Mouse (Mus musculus) neutrophil, adult 5-6 weeks (primary cell): Measurements from ENCODE around the gene Tiparp. TPM values are rescaled to one million over a fixed set of nuclear protein-coding genes. Genes with fewer than 3 reads are reported as not detected.

Experiments used
- ATAC-seq: fragments of 151-379, 151-347 bp; 2 replicates; pipeline ENCODE4 v1.8.0; 2017; ENCODE audit warnings: mild to moderate bottlenecking, moderate TSS enrichment; ENCODE audit not compliant: insufficient number of reproducible peaks, poor library complexity, low FRiP score, severe bottlenecking; ENCODE audit errors: extremely low read depth
- total RNA-seq: library from RNA; stranded (forward); fragments of 200-1000 nt; gene quantifications from 2 replicates; pipeline ENCODE4 v1.2.3, GENCODE M21; 2017

Tiparp gene
- total RNA-seq, result 45.3 and 51.0 TPM in 2 replicates

DNA sequence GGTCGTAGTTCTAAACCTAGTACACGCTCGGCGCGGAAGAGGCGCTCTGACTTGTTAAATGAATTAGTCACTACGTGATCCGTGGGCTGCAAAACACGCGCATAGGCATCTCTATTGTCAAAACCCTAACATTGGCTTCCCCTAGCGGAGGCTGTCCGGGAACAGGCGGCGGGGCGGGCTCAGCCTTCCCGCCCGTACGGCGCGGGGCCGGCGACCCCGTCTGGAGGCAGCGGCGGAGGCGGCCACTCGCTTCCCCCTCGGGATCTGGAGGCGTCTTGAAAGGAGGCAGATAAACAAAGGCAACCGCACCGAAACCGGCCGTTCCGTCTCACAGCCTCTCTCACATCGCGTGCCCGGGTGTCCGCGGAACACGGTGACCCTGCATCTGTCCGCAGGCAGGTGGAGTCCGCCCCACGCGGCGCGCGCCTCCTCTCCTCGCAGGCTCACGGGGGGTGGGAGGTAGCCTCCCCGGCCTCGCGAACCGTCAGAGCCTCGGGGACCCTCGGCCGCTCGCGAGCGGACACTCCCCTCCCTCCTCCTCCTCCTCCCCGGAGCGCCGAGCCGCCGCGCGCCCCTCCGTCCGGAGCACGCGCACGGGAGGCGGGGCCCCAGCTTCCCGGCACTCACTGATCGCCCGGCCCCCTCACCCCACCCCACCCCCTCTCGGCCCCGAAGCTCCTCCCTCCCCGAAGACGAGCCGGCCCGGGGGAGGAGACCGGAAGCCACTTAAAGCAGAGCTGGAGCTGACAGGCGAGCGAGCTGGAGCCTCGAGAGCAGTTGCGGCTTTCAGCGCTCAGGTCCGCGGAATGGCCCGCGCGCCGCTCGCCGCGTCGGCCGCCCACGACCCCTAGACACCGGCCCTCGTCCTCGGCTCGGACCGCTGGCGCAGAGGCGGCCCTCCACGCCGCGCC is at the start of gene Tiparp:
Tiparp (plus strand) TSS at position 720 of the 911 bp plus-strand sequence.
- ATAC-seq, result peak; percentile 85

GRCm38 (mm10) chr3:65480676-65481075 is 47.5 kb upstream of the Tiparp start:
- ATAC-seq, result no peak

DNA sequence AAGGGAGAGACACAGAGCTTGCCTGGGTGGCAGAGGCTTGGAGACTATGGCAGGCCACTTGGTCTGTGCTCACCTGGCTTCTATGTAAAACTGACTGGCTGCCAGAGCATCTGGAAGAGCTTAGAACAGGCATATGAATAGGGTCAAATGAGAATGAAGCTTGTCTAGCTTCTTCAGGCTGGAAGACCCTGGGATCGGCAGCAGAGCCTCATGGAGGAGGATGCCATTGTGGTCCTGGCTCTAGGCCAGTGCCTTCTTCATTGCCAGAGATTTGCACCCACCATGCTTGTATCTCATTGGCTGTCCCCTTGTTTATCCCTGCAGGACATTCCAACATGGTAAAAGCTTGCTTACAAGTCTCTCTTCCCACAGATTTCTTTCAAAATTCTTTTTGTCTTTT is 45.9 kb upstream of the Tiparp start:
- ATAC-seq, result no peak

DNA sequence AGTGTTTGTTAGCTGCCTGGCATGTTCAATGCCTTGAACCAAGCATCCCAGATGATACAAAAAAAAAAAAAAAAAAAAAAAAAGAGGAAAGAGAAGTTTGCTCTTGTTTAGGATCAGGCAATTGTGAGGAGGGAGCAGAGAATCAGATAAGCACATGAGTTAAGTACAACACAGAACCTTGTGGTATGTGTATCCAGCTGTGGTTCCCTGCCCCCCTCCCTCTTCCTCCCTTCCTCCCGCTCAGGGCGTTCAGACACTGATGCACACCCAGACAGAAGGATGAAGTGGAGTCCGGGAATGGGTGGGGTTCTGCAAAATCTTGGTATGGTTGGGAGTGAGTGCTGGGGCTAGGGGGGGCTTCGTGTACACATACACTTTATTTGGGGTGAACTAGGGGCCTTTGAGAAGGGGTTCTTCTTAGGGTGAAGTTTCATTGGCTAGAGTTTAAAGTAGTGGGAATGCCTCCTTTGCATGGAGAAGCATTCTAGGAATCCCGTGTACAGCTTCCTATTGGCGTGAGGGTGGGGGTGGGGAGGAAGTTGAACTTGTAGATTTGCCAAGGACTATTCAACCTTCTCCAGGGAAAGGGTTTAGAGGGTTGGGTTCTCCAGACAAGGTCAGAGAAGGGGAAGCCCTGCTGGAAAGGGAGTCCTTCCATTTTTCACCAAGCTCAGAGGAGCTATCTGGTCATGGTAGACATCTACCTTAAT is 45.4 kb upstream of the Tiparp start:
- ATAC-seq, result no peak

- ATAC-seq, result 0 out of 2 replicates have a peak, but pooled peaks have one; percentile 33
Measured at GRCm38 (mm10) chr3:65484161-65484733, 44.0 kb upstream of the Tiparp start.

DNA sequence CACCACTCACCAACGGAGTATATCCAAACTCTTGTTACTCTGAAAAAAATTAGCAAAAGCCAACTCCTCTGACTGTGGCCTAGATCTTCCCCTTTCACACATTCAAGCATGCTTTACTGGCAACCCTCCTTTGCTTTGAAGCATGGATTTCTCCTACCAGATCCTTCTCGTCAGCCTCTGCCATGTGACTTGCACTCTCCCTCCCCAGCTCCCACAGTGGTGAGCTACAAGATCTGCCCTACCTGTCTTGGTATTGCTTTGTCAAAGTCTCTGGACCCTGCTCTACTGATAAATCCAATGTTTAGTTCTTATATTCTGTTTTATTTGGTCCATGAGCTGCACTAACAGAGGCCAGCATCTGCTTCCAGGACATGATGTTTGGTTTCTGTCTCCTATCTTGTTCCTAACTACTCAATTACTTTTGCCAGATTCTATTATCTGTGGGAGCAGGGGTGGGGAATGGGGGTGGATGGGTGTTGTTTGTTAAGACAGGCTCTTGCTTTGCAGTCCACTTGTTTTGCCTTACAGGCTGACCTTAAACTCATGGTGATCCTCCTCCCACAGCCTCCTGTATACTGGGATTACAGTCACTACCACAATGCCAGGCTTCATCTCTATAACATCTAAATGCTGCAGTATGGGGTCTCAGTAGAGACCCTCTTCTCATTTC is 40.7 kb upstream of the Tiparp start:
- no peak for ATAC-seq

DNA sequence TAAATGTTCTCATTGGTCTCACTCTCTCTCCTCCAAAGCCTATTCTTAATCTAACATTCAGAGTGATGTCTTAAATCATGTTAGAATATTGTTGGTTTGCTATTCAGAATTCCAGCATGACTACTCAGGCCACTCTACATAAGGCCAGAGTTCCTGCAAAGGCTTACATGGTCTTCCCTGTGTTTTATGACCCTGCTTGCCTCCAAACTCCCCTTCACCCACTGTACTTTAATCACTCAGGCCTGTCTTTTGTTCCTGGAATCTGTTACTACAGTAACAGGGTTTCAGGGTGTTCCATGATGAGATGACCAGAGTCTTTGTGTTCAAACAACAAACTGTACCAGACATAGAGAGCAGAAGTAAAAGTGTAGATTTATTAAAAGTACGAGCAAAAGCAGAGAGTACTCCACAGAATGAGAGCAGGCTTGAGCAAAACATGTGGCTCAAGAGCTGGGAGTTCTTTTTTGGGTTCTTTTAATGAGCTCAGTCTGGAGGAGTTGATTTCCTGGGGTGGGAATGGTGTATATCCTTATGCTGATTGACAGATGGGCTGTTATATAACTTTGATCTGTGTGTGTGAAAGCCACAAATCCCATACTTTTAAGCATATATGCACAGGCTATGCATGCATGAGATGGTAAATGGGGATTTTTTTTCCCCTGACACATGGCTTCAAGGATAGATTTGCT is 39.5 kb upstream of the Tiparp start:
- ATAC-seq, result no peak

DNA sequence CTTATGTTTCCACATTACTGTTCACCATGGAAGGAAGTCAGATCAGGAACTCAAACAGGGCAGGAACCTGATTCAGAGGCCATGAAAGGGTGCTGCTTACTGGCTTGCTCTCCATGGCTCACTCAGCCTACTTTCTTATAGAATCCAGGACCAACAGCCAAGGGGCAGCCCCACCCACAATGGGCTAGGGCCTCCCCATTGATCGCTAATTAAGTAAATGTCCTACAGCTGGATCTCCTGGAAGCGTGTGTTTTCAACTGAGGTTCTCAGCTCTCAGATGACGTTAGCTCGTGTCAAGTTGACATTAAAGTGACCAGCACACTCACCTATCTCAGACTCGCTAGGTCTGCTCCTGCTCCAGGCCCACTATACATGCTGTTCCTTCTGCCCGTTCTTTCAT is 38.6 kb upstream of the Tiparp start:
- no peak for ATAC-seq

- ATAC-seq, result no peak
Measured at GRCm38 (mm10) chr3:65494291-65494763, 33.9 kb upstream of the Tiparp start.

- ATAC-seq, result no peak
Measured at GRCm38 (mm10) chr3:65507766-65508165, 20.4 kb upstream of the Tiparp start.

DNA sequence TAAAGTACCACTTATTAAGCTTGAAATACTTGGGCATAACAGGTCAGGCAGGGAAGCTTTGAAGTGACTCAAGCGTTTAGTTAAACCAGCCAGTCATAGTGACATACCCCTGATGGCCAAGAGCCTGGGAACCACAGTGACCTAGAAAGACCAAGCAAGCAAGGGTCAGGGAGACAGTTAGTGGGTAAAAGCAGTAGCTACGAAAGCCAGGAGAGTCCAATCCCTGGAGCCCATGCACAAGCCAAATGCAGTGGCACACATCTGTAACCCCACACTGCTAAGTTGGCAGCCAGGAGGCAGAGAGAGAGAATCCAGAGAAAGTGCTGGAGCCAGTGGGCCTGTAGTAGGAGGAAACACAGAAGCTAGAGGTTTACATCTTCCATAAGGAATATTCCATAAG is 17.6 kb upstream of the Tiparp start:
- no peak for ATAC-seq

DNA sequence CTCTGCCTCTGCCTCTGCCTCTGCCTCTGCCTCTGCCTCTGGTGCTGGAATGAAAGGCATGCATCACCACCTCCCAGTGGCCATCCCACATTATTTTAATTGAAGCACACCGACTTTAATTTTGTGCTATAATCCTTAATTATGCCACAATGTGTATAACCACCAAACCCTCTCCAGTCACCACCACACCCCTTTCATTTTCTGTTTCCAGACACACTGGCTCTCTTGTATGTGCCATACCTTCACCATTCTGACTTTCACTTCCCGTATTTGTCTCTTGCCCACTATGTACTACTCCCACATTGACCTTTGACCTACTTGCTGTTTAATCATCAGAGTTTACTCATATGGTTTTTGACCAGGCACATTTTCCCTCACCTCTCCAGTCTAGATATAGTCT is 12.5 kb upstream of the Tiparp start:
- peak; percentile 95 for ATAC-seq

- no peak for ATAC-seq
Measured at GRCm38 (mm10) chr3:65516526-65516925, 11.7 kb upstream of the Tiparp start.

- ATAC-seq, result no peak
Measured at GRCm38 (mm10) chr3:65517141-65517540, 11.1 kb upstream of the Tiparp start.

DNA sequence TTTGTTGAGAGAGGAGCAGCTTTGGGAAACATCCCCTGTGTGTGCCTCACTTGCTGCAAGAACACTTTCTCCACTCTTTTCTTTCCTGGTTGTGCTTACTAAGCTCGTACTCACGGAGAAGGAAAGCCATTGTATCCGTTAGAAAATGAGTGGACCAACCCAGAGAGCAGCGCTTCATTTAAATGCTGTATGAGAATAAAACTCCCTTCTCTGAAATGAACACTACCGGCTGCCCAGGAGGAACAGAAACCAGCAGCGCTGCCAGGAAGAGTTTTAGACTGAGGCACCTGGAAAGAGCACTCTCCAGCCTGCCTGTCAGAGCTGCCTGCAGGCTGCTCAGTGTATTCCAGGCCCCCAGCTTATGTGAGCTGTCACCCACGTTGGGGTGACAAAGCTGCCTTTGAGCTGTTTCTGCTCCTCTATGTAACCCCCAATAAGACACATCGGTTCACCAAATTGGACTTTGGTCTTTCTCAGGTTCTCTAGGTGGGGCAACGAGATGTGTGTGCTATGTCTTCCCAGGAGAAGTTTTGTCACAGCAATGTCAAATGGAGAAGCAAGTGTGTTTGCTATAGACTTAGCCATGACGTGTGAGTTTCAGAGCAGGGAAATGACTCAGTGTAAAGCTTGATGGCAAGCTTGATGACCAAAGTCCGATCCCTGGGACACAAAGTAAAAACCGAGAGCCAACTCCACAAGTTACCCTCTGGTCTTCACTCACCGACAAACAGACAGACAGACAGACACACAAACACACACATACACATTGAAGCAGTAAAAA is 10.3 kb upstream of the Tiparp start:
- ATAC-seq, result peak; percentile 65

- ATAC-seq, result no peak
Measured at GRCm38 (mm10) chr3:65521391-65521790, 6.8 kb upstream of the Tiparp start.

- no peak for ATAC-seq
Measured at GRCm38 (mm10) chr3:65523397-65523796, 4.8 kb upstream of the Tiparp start.

DNA sequence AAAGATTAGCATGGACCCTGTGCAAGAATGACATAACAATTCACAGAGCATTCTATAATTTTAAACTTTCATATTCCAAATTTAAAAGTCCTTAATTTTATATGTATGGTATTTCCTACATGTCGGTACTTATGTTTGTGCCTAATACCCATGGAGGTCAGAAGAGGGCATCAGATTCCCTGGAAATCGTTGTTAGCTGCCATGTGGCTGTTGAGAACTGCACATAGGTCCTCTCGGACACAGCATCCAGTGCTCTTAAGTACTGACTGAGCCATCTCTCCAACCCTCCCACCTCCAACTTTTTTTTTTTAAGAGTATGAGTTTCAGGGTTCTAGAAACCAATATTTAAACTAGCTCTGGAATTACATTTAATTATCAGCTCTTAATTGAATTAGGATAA is 2.5 kb upstream of the Tiparp start:
- ATAC-seq, result no peak
